Mouse (Mus musculus) lung, postnatal 25 days (tissue): Measurements from ENCODE around the gene Clcn5.

ENCODE experiments used
- DNase-seq: peaks from one replicate; pipeline ENCODE4 v3.0.0; 2022; ENCODE audit warnings: low spot score

The Clcn5 gene

DNA sequence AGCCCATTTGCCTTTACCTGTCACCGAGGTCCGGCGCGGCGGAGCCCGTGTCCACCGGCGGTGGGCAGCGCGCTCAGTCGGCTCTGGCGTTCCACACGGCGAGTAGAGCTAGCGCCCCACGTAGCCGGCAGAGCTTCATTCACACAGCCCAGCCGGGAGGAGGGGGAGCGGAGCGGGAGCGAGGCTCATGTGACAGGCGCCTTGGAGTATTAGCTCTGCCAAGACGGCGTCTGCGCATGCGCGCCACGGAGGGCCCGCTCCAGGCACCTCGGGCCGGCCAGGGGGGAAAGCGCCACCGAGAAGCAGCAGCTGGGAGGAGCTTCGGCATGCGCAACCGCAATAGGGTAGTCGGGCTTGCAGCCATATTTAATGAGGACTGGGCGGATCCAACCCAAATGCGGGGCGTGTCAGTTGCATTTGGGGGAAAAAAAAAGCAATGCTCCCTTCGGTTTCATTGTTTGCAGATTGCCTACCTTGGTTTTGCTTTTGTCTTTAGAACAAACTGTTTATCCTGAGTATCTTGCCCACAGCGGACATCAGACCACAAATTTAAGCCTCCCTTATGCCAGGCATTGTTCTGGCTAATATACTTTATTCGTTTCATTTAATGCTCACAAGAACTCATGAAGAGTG lies at the start of gene Clcn5:
Clcn5 (minus strand) TSS at position 270 of the 633 bp plus-strand sequence.
- peak; percentile 96 for DNase-seq

- DNase-seq = no peak
Observed at GRCm38 (mm10) chrX:7325455-7325854, 6.3 kb upstream of the Clcn5 start.

- peak; percentile 40 for DNase-seq
Observed at GRCm38 (mm10) chrX:7322288-7322687, 3.1 kb upstream of the Clcn5 start.

GRCm38 (mm10) chrX:7320571-7320970 lies 1.4 kb upstream of the Clcn5 start:
- DNase-seq = no peak

GRCm38 (mm10) chrX:7318551-7319025 lies 570 bp downstream of the Clcn5 start:
- peak; percentile 2 for DNase-seq

GRCm38 (mm10) chrX:7315115-7315514 lies 4.0 kb downstream of the Clcn5 start:
- DNase-seq = no peak

- DNase-seq = no peak
Observed at GRCm38 (mm10) chrX:7314645-7315044, 4.5 kb downstream of the Clcn5 start.

DNA sequence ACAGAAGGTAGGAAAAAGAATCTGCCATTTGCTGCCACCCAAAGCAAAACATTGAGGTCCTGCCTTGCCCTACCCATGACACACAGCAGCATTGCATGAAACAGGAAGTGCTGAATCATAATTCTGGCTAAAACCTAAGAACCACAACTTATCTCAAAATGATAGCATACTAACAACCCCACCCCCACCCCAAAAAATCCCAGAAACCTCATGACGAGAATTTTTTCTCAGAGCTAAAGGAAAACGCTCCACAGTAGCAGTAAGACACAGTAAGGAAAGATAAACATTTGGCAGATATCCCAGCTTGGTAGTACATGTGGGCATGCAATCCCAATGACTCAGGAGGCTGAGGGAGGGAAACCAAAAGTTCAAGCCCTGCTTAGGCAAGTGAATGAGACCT lies 10.9 kb downstream of the Clcn5 start:
- no peak for DNase-seq

- no peak for DNase-seq
Observed at GRCm38 (mm10) chrX:7306861-7307260, 12.3 kb downstream of the Clcn5 start.

GRCm38 (mm10) chrX:7292981-7293380 lies 26.2 kb downstream of the Clcn5 start:
- DNase-seq = no peak

DNA sequence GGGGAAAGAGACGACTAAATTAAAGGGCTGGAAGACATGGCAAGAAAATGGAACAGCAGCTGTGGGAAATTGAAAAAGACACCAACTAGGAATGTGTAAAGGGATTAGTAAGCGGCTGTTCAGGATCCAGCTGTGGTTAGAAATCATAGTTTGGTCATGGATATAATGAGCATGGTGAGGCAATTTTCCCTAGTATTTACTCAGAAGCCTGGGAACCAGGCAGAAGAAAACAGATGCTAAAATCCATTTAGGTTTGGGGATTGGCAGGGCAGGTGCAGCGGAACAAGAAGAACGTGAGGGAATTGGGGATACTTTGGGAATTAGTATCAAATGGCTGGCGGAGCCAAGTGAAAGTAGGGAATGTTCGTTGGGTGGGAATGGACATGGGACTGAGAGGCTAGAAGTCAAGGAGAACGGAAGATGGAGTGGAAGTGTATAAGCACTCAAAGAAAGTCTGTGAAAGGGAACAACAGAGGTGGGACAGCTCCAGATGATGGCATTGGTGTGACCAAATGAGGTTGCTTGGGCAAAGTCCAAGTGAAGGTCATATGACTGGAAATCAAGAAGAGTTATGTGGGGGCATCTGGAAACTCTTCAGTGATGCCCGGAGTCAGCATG lies 26.9 kb downstream of the Clcn5 start:
- no peak for DNase-seq

DNA sequence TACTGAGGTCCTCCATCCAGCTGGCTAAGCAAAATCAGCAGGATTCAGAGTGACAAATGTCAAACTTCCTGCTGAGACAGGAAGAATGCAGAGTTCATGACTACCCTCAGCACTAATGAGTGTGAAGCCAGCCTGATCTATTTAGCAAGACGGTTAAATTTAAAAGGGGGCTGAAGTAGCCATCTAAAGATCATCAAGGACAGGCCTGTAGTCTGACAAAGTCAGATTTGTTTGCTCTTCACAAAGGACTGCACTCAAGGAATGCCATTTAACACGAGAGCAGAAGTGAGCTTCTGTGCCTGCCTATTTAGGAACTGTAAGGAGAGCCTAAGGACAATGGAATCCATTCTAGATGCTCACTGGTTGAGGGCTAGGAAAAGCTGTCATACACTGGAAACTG lies 30.2 kb downstream of the Clcn5 start:
- DNase-seq = no peak

GRCm38 (mm10) chrX:7287051-7287734 lies 32.0 kb downstream of the Clcn5 start:
- no peak for DNase-seq

DNA sequence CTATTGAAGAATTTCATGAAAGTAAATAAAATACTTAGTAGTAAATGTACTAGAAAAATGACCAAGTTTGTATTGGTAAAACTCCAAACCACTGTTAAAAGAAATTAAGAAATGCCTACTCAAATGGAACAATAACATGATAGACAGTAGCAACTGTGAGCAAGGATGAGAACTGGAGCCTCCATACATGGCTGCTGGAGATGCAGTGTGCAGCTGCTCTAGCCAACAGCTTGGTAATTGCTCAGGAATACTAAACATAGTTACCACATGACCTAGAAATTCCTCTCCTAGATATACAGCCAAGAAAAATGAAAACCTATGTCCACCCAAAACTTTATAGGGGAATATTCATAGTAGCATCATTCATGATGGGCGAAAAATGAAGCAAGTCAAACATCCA lies 36.5 kb downstream of the Clcn5 start:
- no peak for DNase-seq

DNA sequence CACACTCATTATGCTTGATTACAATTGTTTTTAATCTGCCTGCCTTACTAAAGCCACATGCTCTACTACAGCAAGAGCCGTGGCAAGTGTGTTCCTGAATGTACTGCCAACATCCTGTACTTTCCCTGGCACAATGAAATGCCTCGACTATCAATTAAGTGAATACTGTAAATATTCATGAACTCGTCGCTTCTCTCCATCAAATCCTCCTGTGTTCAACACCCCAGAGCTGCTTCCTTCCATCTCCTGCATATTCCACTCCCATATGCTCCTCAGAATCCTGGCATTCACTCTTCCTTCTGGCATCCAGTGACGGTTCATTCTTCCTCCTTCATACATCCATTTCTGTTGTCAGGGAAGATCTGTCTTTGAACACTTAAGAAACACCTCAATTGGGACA lies 39.4 kb downstream of the Clcn5 start:
- DNase-seq = no peak

- DNase-seq = no peak
Observed at GRCm38 (mm10) chrX:7276564-7276963, 42.6 kb downstream of the Clcn5 start.

- no peak for DNase-seq
Observed at GRCm38 (mm10) chrX:7261149-7261548, 58.0 kb downstream of the Clcn5 start.

DNA sequence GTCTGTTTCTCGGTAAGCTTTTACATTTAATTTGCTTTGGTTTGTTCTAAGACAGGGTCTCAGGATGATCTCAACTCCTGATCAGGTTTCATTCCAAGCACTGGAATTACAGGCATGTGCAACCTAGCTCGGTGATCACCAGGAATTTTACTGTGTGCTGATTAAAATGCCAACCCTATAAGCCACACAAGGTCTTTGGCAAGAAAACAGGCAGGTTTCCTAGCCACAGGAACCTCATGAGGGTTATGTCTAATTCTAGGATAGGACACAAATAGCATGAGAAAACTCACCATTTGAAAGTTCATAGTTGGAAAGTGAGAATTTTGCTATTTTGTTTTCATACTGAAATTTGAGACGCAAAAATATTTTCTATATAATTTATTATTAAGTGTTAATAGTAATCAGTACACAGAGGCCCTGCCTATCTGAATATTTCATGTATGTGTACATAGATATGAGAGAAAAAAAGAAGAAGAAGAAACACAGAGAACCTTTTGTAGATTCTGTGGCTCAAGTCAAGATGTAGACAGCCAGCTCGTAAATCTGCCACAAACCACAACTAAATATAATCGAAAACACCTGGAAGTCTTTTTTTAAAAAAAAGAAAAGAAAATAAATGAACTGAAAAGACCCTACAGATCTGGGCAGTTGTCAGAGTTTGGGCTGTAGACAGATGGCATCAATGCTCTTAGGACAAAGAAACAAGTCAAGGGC lies 58.6 kb downstream of the Clcn5 start:
- DNase-seq = no peak

DNA sequence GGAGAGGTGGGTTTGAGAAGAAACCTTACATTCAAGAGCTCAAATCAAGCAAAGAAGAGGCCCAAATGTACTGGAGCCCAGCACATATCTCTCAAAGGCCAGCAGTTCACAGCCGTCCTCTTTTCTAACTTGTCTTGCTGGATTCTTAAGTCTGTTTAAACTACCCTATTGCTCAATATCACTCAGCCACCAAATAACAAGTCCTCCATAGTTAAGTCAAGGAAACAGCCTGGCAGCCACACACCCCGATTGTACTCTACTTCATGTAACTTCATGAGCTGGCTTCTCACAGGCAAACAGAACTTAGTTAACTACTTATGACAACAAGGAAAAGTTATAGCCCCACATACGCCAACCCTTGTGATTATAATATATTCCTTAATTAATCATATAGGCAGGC lies 59.4 kb downstream of the Clcn5 start:
- DNase-seq = peak; percentile 49

DNA sequence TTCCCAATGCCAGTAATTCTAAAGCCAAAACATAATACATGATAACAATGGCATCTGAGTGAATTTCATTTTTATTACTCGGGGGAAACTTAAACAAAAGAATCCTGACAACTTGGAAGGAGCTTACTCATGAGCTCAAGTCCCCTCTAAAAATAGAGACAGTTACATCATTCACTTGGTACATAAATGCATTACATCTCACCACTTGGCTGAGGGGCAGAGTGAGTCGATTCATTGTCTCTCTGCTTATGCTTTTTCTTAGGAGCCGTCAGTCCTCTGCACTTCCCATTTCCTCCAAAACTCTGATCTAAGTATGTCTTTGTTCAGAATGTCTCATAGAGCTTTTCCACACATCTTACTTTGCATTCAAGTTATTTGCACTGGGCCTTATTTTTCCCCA lies 63.1 kb downstream of the Clcn5 start:
- no peak for DNase-seq

DNA sequence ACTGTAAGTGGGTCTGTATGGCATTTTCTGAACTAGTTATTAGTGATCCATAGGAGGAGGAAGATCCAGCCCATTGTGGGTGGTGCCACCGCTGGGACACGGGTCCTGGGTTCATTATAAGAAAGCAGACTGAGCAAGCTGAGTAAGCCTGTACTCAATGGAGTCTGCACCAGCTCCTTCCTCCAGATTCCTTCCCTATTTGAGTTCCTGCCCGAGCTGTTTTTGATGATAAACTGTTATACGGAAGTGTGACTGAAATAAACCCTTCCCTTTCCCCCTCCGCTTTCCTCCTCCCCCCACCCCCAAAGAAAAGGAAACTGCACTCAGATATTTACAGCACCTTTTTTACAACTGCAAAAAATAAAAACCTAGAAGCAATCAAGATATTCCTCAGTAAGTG lies 115.1 kb downstream of the Clcn5 start:
- DNase-seq = no peak

DNA sequence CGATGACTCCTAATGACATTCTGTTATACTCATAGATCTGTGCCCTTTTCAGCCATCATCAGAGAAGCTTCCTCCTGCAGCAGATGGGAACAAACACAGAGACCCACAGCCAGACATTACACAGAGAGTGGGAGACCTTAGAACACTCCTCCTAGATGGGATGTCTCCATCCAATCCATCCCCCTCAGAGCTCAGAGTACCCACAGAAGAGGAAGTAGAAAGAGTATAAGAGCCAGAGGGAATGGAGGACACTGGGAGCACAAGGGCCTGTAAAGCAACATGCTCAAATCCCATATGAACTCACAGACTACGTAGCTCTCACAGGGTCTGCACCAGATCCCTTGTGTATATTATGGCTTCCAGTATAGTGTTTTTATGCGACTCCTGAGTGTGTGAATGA lies 115.6 kb downstream of the Clcn5 start:
- DNase-seq = no peak

- DNase-seq = no peak
Observed at GRCm38 (mm10) chrX:7197833-7198232, 121.3 kb downstream of the Clcn5 start.
